8 mouse cellular contexts compared by ENCODE assay signal in genomic region chrX:20662317-20662715, GRCm38 (mm10). TPM values are rescaled to one million over a fixed set of nuclear protein-coding genes. Genes with fewer than 3 reads are reported as not detected.
A peak's percentile ranks its signal among the peaks of the same experiment; 100 is the strongest.
DNase-seq lines count a peak whose midpoint lies in the region; ATAC-seq and TF ChIP-seq lines count a peak whose summit lies in the region.

No protein-coding gene starts in this region.

- H3K4me2 ChIP-seq in kidney, postnatal 0 days (ENCODE audit: low read length): no peak overlapping the region
- H3K4me2 ChIP-seq in forebrain, postnatal 0 days (ENCODE audit: low read depth): no peak overlapping the region
- peak overlapping the region; percentile 36; the same call in 1 of the 2 replicates for H3K4me2 ChIP-seq in midbrain, embryonic 16.5 days (ENCODE audit: low read length)

- H3K27me3 ChIP-seq in kidney, postnatal 0 days (ENCODE audit: insufficient read depth, low read length): no peaks in the 10 kb centered on the region
- no peaks in the 10 kb centered on the region for H3K27me3 ChIP-seq in embryonic facial prominence, embryonic 10.5 days (replicated peaks; ENCODE audit: low read depth, poor library complexity, severe bottlenecking)
- no peaks in the 10 kb centered on the region for H3K27me3 ChIP-seq in forebrain, postnatal 0 days (ENCODE audit: insufficient read depth, low read length)
- no peaks in the 10 kb centered on the region for H3K27me3 ChIP-seq in midbrain, embryonic 16.5 days (ENCODE audit: control insufficient read depth, insufficient read depth, low read depth, low read length)

- no peaks in the 10 kb centered on the region for H3K36me3 ChIP-seq in kidney, postnatal 0 days (ENCODE audit: insufficient read depth, low read length)
- H3K36me3 ChIP-seq in embryonic facial prominence, embryonic 10.5 days (replicated peaks): peaks cover 25% of the 10 kb centered on the region
- H3K36me3 ChIP-seq in forebrain, postnatal 0 days (ENCODE audit: insufficient read depth): no peaks in the 10 kb centered on the region
- no peaks in the 10 kb centered on the region for H3K36me3 ChIP-seq in midbrain, embryonic 16.5 days (ENCODE audit: control insufficient read depth, insufficient read depth, low read length)

- ATAC-seq in kidney, postnatal 0 days (replicated peaks; ENCODE audit: low FRiP score, low read depth): peak; percentile 19; the same call in 1 of the 2 replicates
- ATAC-seq in forebrain, postnatal 0 days: peak; percentile 66
- ATAC-seq in midbrain, embryonic 16.5 days: peak; percentile 70

- DNase-seq in kidney, postnatal 0 days (ENCODE audit: low spot score): no peak
- DNase-seq in kidney, adult 11 months: no peak
- DNase-seq in embryonic facial prominence, embryonic 10.5 days (ENCODE audit: low spot score): no peak
- DNase-seq in forebrain, postnatal 0 days: no peak
- DNase-seq in yolk sac, embryonic 10.5 days (ENCODE audit: low spot score): no peak
- no peak for DNase-seq in spleen, adult 18-20 months
- no peak for DNase-seq in heart, postnatal 4 days

- WGBS in kidney, postnatal 0 days: 37% methylated on average over 5 of the region's 5 CpGs
- WGBS in embryonic facial prominence, embryonic 10.5 days: 30% methylated on average over 5 of the region's 5 CpGs
- 34% methylated on average over 5 of the region's 5 CpGs for WGBS in forebrain, postnatal 0 days
- WGBS in midbrain, embryonic 16.5 days: 18% methylated on average over 5 of the region's 5 CpGs

- H3K9me3 ChIP-seq in kidney, postnatal 0 days (replicated peaks; ENCODE audit: low read length): no peaks in the 10 kb centered on the region
- H3K9me3 ChIP-seq in embryonic facial prominence, embryonic 10.5 days: no peaks in the 10 kb centered on the region
- no peaks in the 10 kb centered on the region for H3K9me3 ChIP-seq in forebrain, postnatal 0 days (ENCODE audit: low read length)
- H3K9me3 ChIP-seq in midbrain, embryonic 16.5 days (replicated peaks; ENCODE audit: control insufficient read depth, low read length, poor library complexity, severe bottlenecking): no peaks in the 10 kb centered on the region

- H3K4me1 ChIP-seq in kidney, postnatal 0 days (replicated peaks; ENCODE audit: insufficient read depth, low read length): no peaks in the 10 kb centered on the region
- H3K4me1 ChIP-seq in embryonic facial prominence, embryonic 10.5 days: no peaks in the 10 kb centered on the region
- H3K4me1 ChIP-seq in forebrain, postnatal 0 days (ENCODE audit: insufficient read depth): 0 out of 2 replicates have a peak, but pooled peaks cover 6% of the 10 kb centered on the region
- H3K4me1 ChIP-seq in midbrain, embryonic 16.5 days (ENCODE audit: control insufficient read depth, insufficient read depth, low read length): peaks cover 28% of the 10 kb centered on the region

- H3K27ac ChIP-seq in kidney, postnatal 0 days: no peak overlapping the region
- H3K27ac ChIP-seq in embryonic facial prominence, embryonic 10.5 days (replicated peaks): no peak overlapping the region
- peak overlapping the region; percentile 94 for H3K27ac ChIP-seq in forebrain, postnatal 0 days (ENCODE audit: low read depth, low read length)
- peak overlapping the region; percentile 84 for H3K27ac ChIP-seq in midbrain, embryonic 16.5 days (ENCODE audit: low read length)

- H3K4me3 ChIP-seq in kidney, postnatal 0 days (replicated peaks; ENCODE audit: low read depth, low read length): no peak overlapping the region
- H3K4me3 ChIP-seq in embryonic facial prominence, embryonic 10.5 days: peak overlapping the region; percentile 70
- H3K4me3 ChIP-seq in forebrain, postnatal 0 days (ENCODE audit: low read depth, low read length): peak overlapping the region; percentile 60
- H3K4me3 ChIP-seq in midbrain, embryonic 16.5 days (ENCODE audit: low read depth, low read length): no peak overlapping the region; the same call in 1 of the 2 replicates

- TF ChIP-seq CTCF in kidney, postnatal 0 days (IDR thresholded peaks at IDR 0.05; ENCODE audit: low read depth): no peak
- no peak for TF ChIP-seq CTCF in forebrain, postnatal 0 days (IDR thresholded peaks at IDR 0.05; ENCODE audit: low read depth)

- no peak overlapping the region for H3K9ac ChIP-seq in kidney, postnatal 0 days (ENCODE audit: low read depth, low read length)
- H3K9ac ChIP-seq in forebrain, postnatal 0 days: peak overlapping the region; percentile 79; the same call in 1 of the 2 replicates
- H3K9ac ChIP-seq in midbrain, embryonic 16.5 days (ENCODE audit: low read depth, low read length): peak overlapping the region; percentile 30; the same call in 1 of the 2 replicates

RNA-seq across cellular contexts. Expression of gene Uba1, which starts 4.2 kb away (rescaled TPM):
- polyA plus RNA-seq in kidney, postnatal 0 days (2015; fragmentation: Nextera tagmentation; extraction: Ambion mirVana): 119 and 131 TPM in 2 replicates
- 242 and 244 TPM in 2 replicates for polyA plus RNA-seq in embryonic facial prominence, embryonic 10.5 days (2016; fragmentation: Nextera tagmentation; extraction: Ambion mirVana)
- 489 and 559 TPM in 2 replicates for total RNA-seq in forebrain, postnatal 0 days (2014; rRNA removed)
- 278 and 300 TPM in 2 replicates for polyA plus RNA-seq in forebrain, postnatal 0 days (2015; fragmentation: Nextera tagmentation; extraction: Ambion mirVana)
- 385 and 404 TPM in 2 replicates for polyA plus RNA-seq in midbrain, embryonic 16.5 days (2015; fragmentation: Nextera tagmentation; extraction: Ambion mirVana)
- 100 to 1,000 TPM; 293 to 326 TPM for total RNA-seq in heart, postnatal 4 days (2021)

RNA-seq across cellular contexts. Expression of gene Cdk16, which starts 25.4 kb away (rescaled TPM):
- polyA plus RNA-seq in kidney, postnatal 0 days (2015; fragmentation: Nextera tagmentation; extraction: Ambion mirVana): 78.9 and 81.6 TPM in 2 replicates
- 120 and 121 TPM in 2 replicates for polyA plus RNA-seq in embryonic facial prominence, embryonic 10.5 days (2016; fragmentation: Nextera tagmentation; extraction: Ambion mirVana)
- 160 and 194 TPM in 2 replicates for total RNA-seq in forebrain, postnatal 0 days (2014; rRNA removed)
- polyA plus RNA-seq in forebrain, postnatal 0 days (2015; fragmentation: Nextera tagmentation; extraction: Ambion mirVana): 149 and 160 TPM in 2 replicates
- 138 and 148 TPM in 2 replicates for polyA plus RNA-seq in midbrain, embryonic 16.5 days (2015; fragmentation: Nextera tagmentation; extraction: Ambion mirVana)
- 100 to 1,000 TPM; 173 to 186 TPM for total RNA-seq in heart, postnatal 4 days (2021)

RNA-seq across cellular contexts. Expression of gene Usp11, which starts 41.4 kb away (rescaled TPM):
- 16.3 and 16.4 TPM in 2 replicates for polyA plus RNA-seq in kidney, postnatal 0 days (2015; fragmentation: Nextera tagmentation; extraction: Ambion mirVana)
- polyA plus RNA-seq in embryonic facial prominence, embryonic 10.5 days (2016; fragmentation: Nextera tagmentation; extraction: Ambion mirVana): 59.8 and 60.1 TPM in 2 replicates
- 73.7 and 101 TPM in 2 replicates for total RNA-seq in forebrain, postnatal 0 days (2014; rRNA removed)
- polyA plus RNA-seq in forebrain, postnatal 0 days (2015; fragmentation: Nextera tagmentation; extraction: Ambion mirVana): 47.6 and 63.8 TPM in 2 replicates
- polyA plus RNA-seq in midbrain, embryonic 16.5 days (2015; fragmentation: Nextera tagmentation; extraction: Ambion mirVana): 108 and 109 TPM in 2 replicates
- total RNA-seq in heart, postnatal 4 days (2021): 10 to 100 TPM; 17.0 to 17.1 TPM

RNA-seq across cellular contexts. Expression of gene Ndufb11, which starts 44.9 kb away (rescaled TPM):
- 451 and 489 TPM in 2 replicates for polyA plus RNA-seq in kidney, postnatal 0 days (2015; fragmentation: Nextera tagmentation; extraction: Ambion mirVana)
- 174 and 176 TPM in 2 replicates for polyA plus RNA-seq in embryonic facial prominence, embryonic 10.5 days (2016; fragmentation: Nextera tagmentation; extraction: Ambion mirVana)
- total RNA-seq in forebrain, postnatal 0 days (2014; rRNA removed): 104 and 146 TPM in 2 replicates
- polyA plus RNA-seq in forebrain, postnatal 0 days (2015; fragmentation: Nextera tagmentation; extraction: Ambion mirVana): 263 and 328 TPM in 2 replicates
- polyA plus RNA-seq in midbrain, embryonic 16.5 days (2015; fragmentation: Nextera tagmentation; extraction: Ambion mirVana): 209 TPM in 2 replicates
- 100 to 1,000 TPM; 473 to 482 TPM for total RNA-seq in heart, postnatal 4 days (2021)

RNA-seq across cellular contexts. Expression of gene Rbm10, which starts 45.0 kb away (rescaled TPM):
- polyA plus RNA-seq in kidney, postnatal 0 days (2015; fragmentation: Nextera tagmentation; extraction: Ambion mirVana): 37.3 and 41.0 TPM in 2 replicates
- polyA plus RNA-seq in embryonic facial prominence, embryonic 10.5 days (2016; fragmentation: Nextera tagmentation; extraction: Ambion mirVana): 112 and 113 TPM in 2 replicates
- total RNA-seq in forebrain, postnatal 0 days (2014; rRNA removed): 48.9 and 53.9 TPM in 2 replicates
- polyA plus RNA-seq in forebrain, postnatal 0 days (2015; fragmentation: Nextera tagmentation; extraction: Ambion mirVana): 30.6 and 32.3 TPM in 2 replicates
- 48.2 and 55.3 TPM in 2 replicates for polyA plus RNA-seq in midbrain, embryonic 16.5 days (2015; fragmentation: Nextera tagmentation; extraction: Ambion mirVana)
- total RNA-seq in heart, postnatal 4 days (2021): 10 to 100 TPM; 27.4 to 29.1 TPM

Comparison
In these comparisons a context has a peak if more than half of its experiments do, and no peak if none do; other contexts are left out.
1. ATAC-seq: peak in every context shown above with its lines; median percentile 70 in midbrain, embryonic 16.5 days; 66 in forebrain, postnatal 0 days; 19 in kidney, postnatal 0 days.
2. H3K27ac ChIP-seq: peak in forebrain, postnatal 0 days (single experiment) and midbrain, embryonic 16.5 days (single experiment); none in kidney, postnatal 0 days (single experiment) and embryonic facial prominence, embryonic 10.5 days (single experiment).
3. H3K4me3 ChIP-seq: peak in embryonic facial prominence, embryonic 10.5 days (single experiment) and forebrain, postnatal 0 days (single experiment); none in kidney, postnatal 0 days (single experiment) and midbrain, embryonic 16.5 days (single experiment).